Mouse (Mus musculus): Measurements from ENCODE around the gene Sema4c. TPM values are rescaled to one million over a fixed set of nuclear protein-coding genes. Genes with fewer than 3 reads are reported as not detected.

The Sema4c gene
- polyA plus RNA-seq, 1 experiment from 2014 or later = 19.1 TPM

- Histone ChIP-seq H3K27me3 (replicated peaks; ENCODE audit: control insufficient read depth, insufficient read depth, low read length) (no peaks in the 10 kb centered on the region), H3K4me3 (ENCODE audit: low read length) (no peak overlapping the region), H3K9ac (ENCODE audit: low read depth, low read length) (no peak overlapping the region), H3K36me3 (ENCODE audit: control insufficient read depth, insufficient read depth, low read length) (no peaks in the 10 kb centered on the region), H3K4me2 (ENCODE audit: low read length) (no peak overlapping the region), H3K9me3 (ENCODE audit: control insufficient read depth, low read length) (no peaks in the 10 kb centered on the region), H3K27ac (ENCODE audit: low read depth, low read length) (no peak overlapping the region), H3K4me1 (ENCODE audit: control insufficient read depth, insufficient read depth, low read depth, low read length) (peaks cover 3% of the 10 kb centered on the region; the same call in 1 of the 2 replicates)
- ATAC-seq = 0 out of 2 replicates have a peak, but pooled peaks have one; percentile 19
- 60% methylated on average over 2 of the region's 2 CpGs for WGBS
These were observed 14.1 kb upstream of the Sema4c start for GRCm38 (mm10) chr1:36572140-36572700.

- H3K27me3 ChIP-seq (replicated peaks; ENCODE audit: control insufficient read depth, insufficient read depth, low read length) = no peaks in the 10 kb centered on the region
- no peak overlapping the region for H3K27ac ChIP-seq (ENCODE audit: low read depth, low read length)
- peaks cover 3% of the 10 kb centered on the region; the same call in 1 of the 2 replicates for H3K4me1 ChIP-seq (ENCODE audit: control insufficient read depth, insufficient read depth, low read depth, low read length)
- no peaks in the 10 kb centered on the region for H3K36me3 ChIP-seq (ENCODE audit: control insufficient read depth, insufficient read depth, low read length)
- H3K4me2 ChIP-seq (ENCODE audit: low read length) = no peak overlapping the region
- no peak for ATAC-seq
- 43% methylated on average over 6 of the region's 6 CpGs for WGBS
- no peaks in the 10 kb centered on the region for H3K9me3 ChIP-seq (ENCODE audit: control insufficient read depth, low read length)
- no peak overlapping the region for H3K9ac ChIP-seq (ENCODE audit: low read depth, low read length)
- H3K4me3 ChIP-seq (ENCODE audit: low read length) = no peak overlapping the region
These were observed 13.5 kb upstream of the Sema4c start for GRCm38 (mm10) chr1:36571627-36572026.

- Histone ChIP-seq H3K4me2 (ENCODE audit: low read length) (no peak overlapping the region), H3K9ac (ENCODE audit: low read depth, low read length) (no peak overlapping the region), H3K9me3 (ENCODE audit: control insufficient read depth, low read length) (no peaks in the 10 kb centered on the region), H3K36me3 (ENCODE audit: control insufficient read depth, insufficient read depth, low read length) (no peaks in the 10 kb centered on the region), H3K4me1 (ENCODE audit: control insufficient read depth, insufficient read depth, low read depth, low read length) (peaks cover 3% of the 10 kb centered on the region; the same call in 1 of the 2 replicates), H3K27me3 (replicated peaks; ENCODE audit: control insufficient read depth, insufficient read depth, low read length) (no peaks in the 10 kb centered on the region), H3K27ac (ENCODE audit: low read depth, low read length) (no peak overlapping the region), H3K4me3 (ENCODE audit: low read length) (no peak overlapping the region)
- no peak for ATAC-seq
- WGBS = 91% methylated on average over 5 of the region's 5 CpGs
These were observed 12.2 kb upstream of the Sema4c start for GRCm38 (mm10) chr1:36570320-36570719.

GRCm38 (mm10) chr1:36569694-36570276 lies 11.6 kb upstream of the Sema4c start:
- Histone ChIP-seq H3K27me3 (replicated peaks; ENCODE audit: control insufficient read depth, insufficient read depth, low read length) (no peaks in the 10 kb centered on the region), H3K4me3 (ENCODE audit: low read length) (no peak overlapping the region), H3K4me1 (ENCODE audit: control insufficient read depth, insufficient read depth, low read depth, low read length) (peaks cover 3% of the 10 kb centered on the region; the same call in 1 of the 2 replicates), H3K36me3 (ENCODE audit: control insufficient read depth, insufficient read depth, low read length) (no peaks in the 10 kb centered on the region), H3K27ac (ENCODE audit: low read depth, low read length) (no peak overlapping the region), H3K4me2 (ENCODE audit: low read length) (no peak overlapping the region), H3K9me3 (ENCODE audit: control insufficient read depth, low read length) (no peaks in the 10 kb centered on the region), H3K9ac (ENCODE audit: low read depth, low read length) (no peak overlapping the region)
- no peak for ATAC-seq
- WGBS = 63% methylated on average over 7 of the region's 7 CpGs

GRCm38 (mm10) chr1:36568776-36569175 lies 10.6 kb upstream of the Sema4c start:
- Histone ChIP-seq H3K4me2 (ENCODE audit: low read length) (no peak overlapping the region), H3K4me1 (ENCODE audit: control insufficient read depth, insufficient read depth, low read depth, low read length) (no peaks in the 10 kb centered on the region; the same call in 1 of the 2 replicates), H3K9me3 (ENCODE audit: control insufficient read depth, low read length) (no peaks in the 10 kb centered on the region), H3K4me3 (ENCODE audit: low read length) (no peak overlapping the region), H3K27ac (ENCODE audit: low read depth, low read length) (no peak overlapping the region), H3K36me3 (ENCODE audit: control insufficient read depth, insufficient read depth, low read length) (no peaks in the 10 kb centered on the region), H3K27me3 (replicated peaks; ENCODE audit: control insufficient read depth, insufficient read depth, low read length) (no peaks in the 10 kb centered on the region), H3K9ac (ENCODE audit: low read depth, low read length) (no peak overlapping the region)
- 73% methylated on average over 4 of the region's 4 CpGs for WGBS
- ATAC-seq = no peak

- 43% methylated on average over 21 of the region's 21 CpGs for WGBS
- H3K4me3 ChIP-seq (ENCODE audit: low read length) = no peak overlapping the region
These were observed 9.9 kb upstream of the Sema4c start for GRCm38 (mm10) chr1:36567818-36568603.

GRCm38 (mm10) chr1:36566425-36566824 lies 8.3 kb upstream of the Sema4c start:
- Histone ChIP-seq H3K9me3 (ENCODE audit: control insufficient read depth, low read length) (no peaks in the 10 kb centered on the region), H3K4me2 (ENCODE audit: low read length) (no peak overlapping the region), H3K27me3 (replicated peaks; ENCODE audit: control insufficient read depth, insufficient read depth, low read length) (no peaks in the 10 kb centered on the region), H3K27ac (ENCODE audit: low read depth, low read length) (no peak overlapping the region), H3K36me3 (ENCODE audit: control insufficient read depth, insufficient read depth, low read length) (no peaks in the 10 kb centered on the region), H3K4me3 (ENCODE audit: low read length) (no peak overlapping the region), H3K9ac (ENCODE audit: low read depth, low read length) (no peak overlapping the region), H3K4me1 (ENCODE audit: control insufficient read depth, insufficient read depth, low read depth, low read length) (no peaks in the 10 kb centered on the region; the same call in 1 of the 2 replicates)
- 25% methylated on average over 2 of the region's 2 CpGs for WGBS
- no peak for ATAC-seq

More at GRCm38 (mm10) chr1:36567818-36568603, 9.9 kb upstream of the Sema4c start:
- no peak overlapping the region for H3K9ac ChIP-seq (ENCODE audit: low read depth, low read length)
- no peaks in the 10 kb centered on the region for H3K36me3 ChIP-seq (ENCODE audit: control insufficient read depth, insufficient read depth, low read length)
- H3K9me3 ChIP-seq (ENCODE audit: control insufficient read depth, low read length) = no peaks in the 10 kb centered on the region
- no peak for ATAC-seq
- no peak overlapping the region for H3K4me2 ChIP-seq (ENCODE audit: low read length)
- H3K27ac ChIP-seq (ENCODE audit: low read depth, low read length) = no peak overlapping the region
- H3K27me3 ChIP-seq (replicated peaks; ENCODE audit: control insufficient read depth, insufficient read depth, low read length) = no peaks in the 10 kb centered on the region
- H3K4me1 ChIP-seq (ENCODE audit: control insufficient read depth, insufficient read depth, low read depth, low read length) = no peaks in the 10 kb centered on the region; the same call in 1 of the 2 replicates

GRCm38 (mm10) chr1:36564101-36564500 lies 6.0 kb upstream of the Sema4c start:
- Histone ChIP-seq H3K4me2 (ENCODE audit: low read length) (no peak overlapping the region), H3K9ac (ENCODE audit: low read depth, low read length) (no peak overlapping the region), H3K27me3 (replicated peaks; ENCODE audit: control insufficient read depth, insufficient read depth, low read length) (no peaks in the 10 kb centered on the region), H3K4me1 (ENCODE audit: control insufficient read depth, insufficient read depth, low read depth, low read length) (peaks cover 2% of the 10 kb centered on the region), H3K27ac (ENCODE audit: low read depth, low read length) (no peak overlapping the region), H3K36me3 (ENCODE audit: control insufficient read depth, insufficient read depth, low read length) (no peaks in the 10 kb centered on the region), H3K9me3 (ENCODE audit: control insufficient read depth, low read length) (no peaks in the 10 kb centered on the region), H3K4me3 (ENCODE audit: low read length) (no peak overlapping the region)
- no peak for ATAC-seq
- 79% methylated on average over 6 of the region's 6 CpGs for WGBS

- no peak overlapping the region for H3K4me3 ChIP-seq (ENCODE audit: low read length)
- no peak overlapping the region for H3K4me2 ChIP-seq (ENCODE audit: low read length)
- H3K27me3 ChIP-seq (replicated peaks; ENCODE audit: control insufficient read depth, insufficient read depth, low read length) = no peaks in the 10 kb centered on the region
- H3K9me3 ChIP-seq (ENCODE audit: control insufficient read depth, low read length) = no peaks in the 10 kb centered on the region
- no peaks in the 10 kb centered on the region for H3K36me3 ChIP-seq (ENCODE audit: control insufficient read depth, insufficient read depth, low read length)
- H3K27ac ChIP-seq (ENCODE audit: low read depth, low read length) = no peak overlapping the region
- ATAC-seq = no peak
- H3K9ac ChIP-seq (ENCODE audit: low read depth, low read length) = no peak overlapping the region
- H3K4me1 ChIP-seq (ENCODE audit: control insufficient read depth, insufficient read depth, low read depth, low read length) = peaks cover 7% of the 10 kb centered on the region
- WGBS = 75% methylated on average over 4 of the region's 4 CpGs
These were observed 5.5 kb upstream of the Sema4c start for GRCm38 (mm10) chr1:36563632-36564031.

Measured in hindbrain, embryonic 16.5 days (tissue).